Mouse (Mus musculus) kidney, postnatal 0 days (tissue): ENCODE results near the gene Taldo1. TPM values are rescaled to one million over a fixed set of nuclear protein-coding genes. Genes with fewer than 3 reads are reported as not detected.
"Not testable (repeated sequence)": the region's sequence is repeated elsewhere in the genome, so short reads cannot be mapped to it uniquely, and the experiment has no call there.

Source experiments
- ATAC-seq: fragments of 200-750 bp; cut with Nextera tagmentation; replicated peaks from 2 replicates; pipeline ENCODE4 v1.8.0; 2017; ENCODE audit warnings: low read depth, moderate number of reproducible peaks, moderate TSS enrichment, moderate library complexity; ENCODE audit not compliant: low FRiP score
- DNase-seq: peaks from one replicate; pipeline ENCODE4 v3.0.0-alpha.2; 2016; ENCODE audit warnings: low spot score
- H3K27ac ChIP-seq: fragments of 300-500 bp; sonication (generic); 2 replicates; pipeline ENCODE4 v1.5.1; 2014; ENCODE audit warnings: mild to moderate bottlenecking
- H3K27me3 ChIP-seq: fragments of 300-500 bp; sonication (generic); 2 replicates; pipeline ENCODE4 v1.6.1; 2014; ENCODE audit warnings: low read length, mixed read lengths; ENCODE audit not compliant: insufficient read depth
- H3K36me3 ChIP-seq: fragments of 300-500 bp; sonication (generic); 2 replicates; pipeline ENCODE4 v1.6.1; 2014; ENCODE audit warnings: low read length, mixed read lengths; ENCODE audit not compliant: insufficient read depth
- H3K4me1 ChIP-seq: fragments of 300-500 bp; sonication (generic); replicated peaks from 2 replicates; pipeline ENCODE4 v1.6.1; 2014; ENCODE audit warnings: antibody characterized with exemption, low read length, mixed read lengths; ENCODE audit not compliant: insufficient read depth
- H3K4me2 ChIP-seq: fragments of 300-500 bp; sonication (generic); 2 replicates; pipeline ENCODE4 v1.6.1; 2014; ENCODE audit warnings: mild to moderate bottlenecking, low read length, moderate library complexity, mixed read lengths
- H3K4me3 ChIP-seq: fragments of 300-500 bp; sonication (generic); replicated peaks from 2 replicates; pipeline ENCODE4 v1.5.1; 2014; ENCODE audit warnings: low read depth, low read length
- H3K9ac ChIP-seq: fragments of 300-500 bp; sonication (generic); 2 replicates; pipeline ENCODE4 v1.6.1; 2014; ENCODE audit warnings: low read depth, low read length
- H3K9me3 ChIP-seq: fragments of 300-500 bp; sonication (generic); replicated peaks from 2 replicates; pipeline ENCODE4 v1.6.1; 2016; ENCODE audit warnings: low read length, inconsistent platforms, mixed read lengths
- CTCF ChIP-seq: IDR thresholded peaks from 2 replicates; pipeline ENCODE4 v1.5.1; 2016; ENCODE audit warnings: antibody characterized with exemption, low read depth, mild to moderate bottlenecking, moderate library complexity
- WGBS: fragments of 180-500 bp; shearing (Covaris S2); extraction: QIAGEN DNeasy Blood & Tissue Kit; methylation state at CpG from one replicate; pipeline ENCODE4 v1.1.7; 2014; 5-methylcytosine and 5-hydroxymethylcytosine counted together
- polyA plus RNA-seq: library from polyadenylated mRNA; unstranded; fragments of >200 nt; fragmentation: Nextera tagmentation; extraction: Ambion mirVana; gene quantifications from 2 replicates; pipeline ENCODE4 v1.2.1, GENCODE M21; 2015

Gene Taldo1
- polyA plus RNA-seq, 1 experiment from 2014 or later: 420 TPM

DNA sequence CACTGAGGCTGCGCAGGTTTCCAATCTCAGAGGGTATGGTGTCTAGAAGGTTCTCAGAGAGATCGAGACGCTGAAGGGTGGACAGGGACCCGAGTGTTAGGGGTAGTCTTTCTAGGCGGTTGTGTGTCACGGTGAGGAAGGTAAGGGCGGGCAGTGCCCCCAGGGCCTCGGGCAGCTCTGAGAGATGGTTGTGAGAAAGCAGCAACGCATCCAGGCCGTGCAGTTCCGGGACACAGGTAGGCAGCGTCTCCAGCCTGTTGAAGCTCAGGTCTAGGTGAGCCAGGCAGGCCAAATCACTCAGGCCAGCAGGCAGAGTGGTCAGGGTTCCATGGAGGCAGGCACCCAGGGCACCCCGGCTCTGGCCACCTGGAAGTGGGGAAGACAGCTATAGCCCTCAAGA, 50.2 kb downstream of the Taldo1 start:
- Histone ChIP-seq H3K9ac (peak overlapping the region; percentile 61; the same call in 1 of the 2 replicates), H3K4me1 (peaks cover 18% of the 10 kb centered on the region; the same call in 1 of the 2 replicates), H3K9me3 (no peaks in the 10 kb centered on the region), H3K27ac (no peak overlapping the region), H3K27me3 (no peaks in the 10 kb centered on the region), H3K4me2 (peak overlapping the region; percentile 88; the same call in 1 of the 2 replicates), H3K4me3 (no peak overlapping the region), H3K36me3 (peaks cover 5% of the 10 kb centered on the region; the same call in 1 of the 2 replicates)
- no peak for TF ChIP-seq CTCF
- DNase-seq: no peak
- 89% methylated on average over 13 of the region's 13 CpGs for WGBS
- no peak for ATAC-seq

GRCm38 (mm10) chr7:141443081-141443821, 51.3 kb downstream of the Taldo1 start:
- Histone ChIP-seq H3K27me3 (no peaks in the 10 kb centered on the region), H3K27ac (peak overlapping the region; percentile 27; the same call in 1 of the 2 replicates), H3K4me3 (peak overlapping the region; percentile 44), H3K36me3 (peaks cover 5% of the 10 kb centered on the region; the same call in 1 of the 2 replicates), H3K4me2 (peak overlapping the region; percentile 88), H3K4me1 (peaks cover 20% of the 10 kb centered on the region; the same call in 1 of the 2 replicates), H3K9me3 (no peaks in the 10 kb centered on the region), H3K9ac (peak overlapping the region; percentile 61)
- peak; percentile 59 for TF ChIP-seq CTCF
- ATAC-seq: peak; percentile 7; the same call in 1 of the 2 replicates
- 9% methylated on average over 12 of the region's 12 CpGs for WGBS
- peak; percentile 78 for DNase-seq

DNA sequence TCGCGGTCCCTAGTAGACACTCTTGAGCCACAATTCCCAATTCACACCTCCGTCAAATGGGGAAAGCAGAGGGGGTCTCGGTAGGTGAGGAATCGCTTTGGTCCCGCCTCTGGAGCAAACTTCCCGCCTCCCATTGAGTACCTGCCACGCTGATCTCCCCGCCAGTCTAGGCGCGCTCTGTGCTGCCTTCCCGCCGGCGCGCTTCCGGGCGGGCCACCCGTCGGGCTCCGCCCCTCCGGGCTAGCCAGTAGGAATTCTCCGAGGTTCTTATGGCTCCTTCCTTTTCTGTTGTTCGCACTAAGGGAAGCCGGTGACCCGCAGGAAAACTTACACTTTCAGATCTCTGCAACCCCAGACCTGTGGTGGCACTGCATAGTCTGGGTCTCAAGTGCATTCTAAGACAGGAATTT, 51.8 kb downstream of the Taldo1 start, which contains the start of gene Pidd1:
Gene Pidd1, minus strand, starts transcription at position 198 of the 410 bp plus-strand sequence.
- TF ChIP-seq CTCF: no peak
- Histone ChIP-seq H3K9ac (peak within 1 kb of the TSS; percentile 61), H3K27ac (peak within 1 kb of the TSS; percentile 27), H3K36me3 (peaks cover 7% of the 10 kb centered on the region; the same call in 1 of the 2 replicates), H3K4me3 (peak within 1 kb of the TSS; percentile 44), H3K4me2 (peak within 1 kb of the TSS; percentile 88), H3K9me3 (no peaks in the 10 kb centered on the region), H3K27me3 (no peaks in the 10 kb centered on the region), H3K4me1 (peaks cover 22% of the 10 kb centered on the region; the same call in 1 of the 2 replicates)
- ATAC-seq (peak; percentile 30; the same call in 1 of the 2 replicates), DNase-seq (peak; percentile 93)
- WGBS: 0% methylated on average over 25 of the region's 25 CpGs

- 85% methylated on average over 3 of the region's 3 CpGs for WGBS
- not testable (repeated sequence) for ATAC-seq, H3K27me3 ChIP-seq, H3K9me3 ChIP-seq, H3K4me3 ChIP-seq, DNase-seq, H3K9ac ChIP-seq, H3K4me2 ChIP-seq, H3K27ac ChIP-seq
- peaks cover 11% of the 10 kb centered on the region; the same call in 1 of the 2 replicates for H3K36me3 ChIP-seq
- peaks cover 20% of the 10 kb centered on the region; the same call in 1 of the 2 replicates for H3K4me1 ChIP-seq
Observed at GRCm38 (mm10) chr7:141446374-141446773, 54.4 kb downstream of the Taldo1 start.

- peak within 1 kb of the TSS; percentile 81 for H3K9ac ChIP-seq
- no peaks in the 10 kb centered on the region for H3K9me3 ChIP-seq
- H3K27ac ChIP-seq: peak within 1 kb of the TSS; percentile 86
- ATAC-seq: peak; percentile 88
- peak within 1 kb of the TSS; percentile 73 for H3K4me3 ChIP-seq
- DNase-seq: peak; percentile 98
- H3K4me1 ChIP-seq: peaks cover 20% of the 10 kb centered on the region; the same call in 1 of the 2 replicates
- 0 out of 2 replicates have a peak, but pooled peaks have one; percentile 8 for TF ChIP-seq CTCF
- WGBS: under 1% methylated on average over 63 of the region's 63 CpGs
- peaks cover 17% of the 10 kb centered on the region; the same call in 1 of the 2 replicates for H3K36me3 ChIP-seq
- H3K4me2 ChIP-seq: peak within 1 kb of the TSS; percentile 60
- H3K27me3 ChIP-seq: no peaks in the 10 kb centered on the region
Observed at GRCm38 (mm10) chr7:141447110-141447991, 55.4 kb downstream of the Taldo1 start, which contains the start of gene Rplp2. Gene Rplp2 (plus strand): TSS chr7:141447370.

DNA sequence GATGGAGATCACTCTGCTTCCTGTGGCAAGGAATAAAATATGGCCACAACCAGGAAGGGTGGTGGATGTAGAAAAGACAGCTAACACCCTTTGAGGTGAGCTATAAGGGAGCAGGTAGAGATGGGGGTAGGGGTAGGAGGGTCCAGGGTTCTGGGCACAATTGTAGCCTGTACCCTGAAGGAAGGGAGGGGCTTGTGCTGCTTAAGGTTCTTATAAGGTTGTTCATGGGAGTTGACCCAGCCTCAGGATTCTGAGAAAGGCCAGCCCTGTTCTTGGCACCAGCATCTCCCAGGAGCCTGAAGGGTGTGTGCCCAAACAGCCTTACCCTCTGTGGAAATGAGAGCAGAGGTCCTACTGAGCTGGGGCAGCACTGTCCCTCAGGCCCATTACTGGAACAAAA, 59.9 kb downstream of the Taldo1 start:
- Histone ChIP-seq H3K4me3 (no peak overlapping the region), H3K4me1 (0 out of 2 replicates have a peak, but pooled peaks cover 7% of the 10 kb centered on the region), H3K9ac (no peak overlapping the region), H3K9me3 (no peaks in the 10 kb centered on the region), H3K4me2 (no peak overlapping the region), H3K36me3 (peaks cover 17% of the 10 kb centered on the region; the same call in 1 of the 2 replicates), H3K27ac (no peak overlapping the region), H3K27me3 (no peaks in the 10 kb centered on the region)
- TF ChIP-seq CTCF: no peak
- no peak for DNase-seq
- no peak for ATAC-seq

Other genes with a start within 250 kb of the Taldo1 start
- gene Rnh1, start 219.3 kb upstream of the Taldo1 start, polyA plus RNA-seq: 136 and 147 TPM in 2 replicates
- gene Hras, start 198.2 kb upstream of the Taldo1 start, polyA plus RNA-seq: 91.5 and 95.5 TPM in 2 replicates
- 9.9 and 10.8 TPM in 2 replicates for gene Lrrc56, start 198.0 kb upstream of the Taldo1 start, polyA plus RNA-seq
- 2.6 and 2.9 TPM in 2 replicates for gene Lmntd2, start 178.1 kb upstream of the Taldo1 start, polyA plus RNA-seq
- gene Rassf7, start 176.3 kb upstream of the Taldo1 start, polyA plus RNA-seq: 61.5 and 62.5 TPM in 2 replicates
- gene Phrf1, start 163.4 kb upstream of the Taldo1 start, polyA plus RNA-seq: 37.2 and 39.8 TPM in 2 replicates
- 14.5 and 21.1 TPM in 2 replicates for gene Irf7, start 125.7 kb upstream of the Taldo1 start, polyA plus RNA-seq
- 40.1 and 41.2 TPM in 2 replicates for gene Cdhr5, start 115.4 kb upstream of the Taldo1 start, polyA plus RNA-seq
- 35.1 and 37.9 TPM in 2 replicates for gene Sct, start 113.1 kb upstream of the Taldo1 start, polyA plus RNA-seq
- 1.8 and 2.2 TPM in 2 replicates for gene Drd4, start 100.2 kb upstream of the Taldo1 start, polyA plus RNA-seq
- gene Deaf1, start 64.5 kb upstream of the Taldo1 start, polyA plus RNA-seq: 64.1 and 64.2 TPM in 2 replicates
- gene Tmem80, start 64.5 kb upstream of the Taldo1 start, polyA plus RNA-seq: 40.5 and 45.3 TPM in 2 replicates
- gene Eps8l2, start 53.3 kb upstream of the Taldo1 start, polyA plus RNA-seq: 76.5 and 77.1 TPM in 2 replicates
- gene Gatd1, start 21.9 kb downstream of the Taldo1 start, polyA plus RNA-seq: 50.0 and 52.0 TPM in 2 replicates
- gene Cend1, start 37.3 kb downstream of the Taldo1 start, polyA plus RNA-seq: 2.2 and 2.3 TPM in 2 replicates
- 15.8 and 17.3 TPM in 2 replicates for gene Slc25a22, start 45.7 kb downstream of the Taldo1 start, polyA plus RNA-seq
- gene Pidd1, start 51.8 kb downstream of the Taldo1 start, polyA plus RNA-seq: 3.6 and 5.1 TPM in 2 replicates
- gene Rplp2, start 55.2 kb downstream of the Taldo1 start, polyA plus RNA-seq: 1,479 and 1,595 TPM in 2 replicates
- 68.0 and 72.9 TPM in 2 replicates for gene Pnpla2, start 63.0 kb downstream of the Taldo1 start, polyA plus RNA-seq
- 16.1 and 20.5 TPM in 2 replicates for gene Cracr2b, start 68.9 kb downstream of the Taldo1 start, polyA plus RNA-seq
- 36.1 and 37.2 TPM in 2 replicates for gene Cd151, start 75.2 kb downstream of the Taldo1 start, polyA plus RNA-seq
- 68.5 and 72.2 TPM in 2 replicates for gene Polr2l, start 82.9 kb downstream of the Taldo1 start, polyA plus RNA-seq
- 109 and 115 TPM in 2 replicates for gene Tspan4, start 83.0 kb downstream of the Taldo1 start, polyA plus RNA-seq
- gene Chid1, start 147.7 kb downstream of the Taldo1 start, polyA plus RNA-seq: 30.0 and 33.7 TPM in 2 replicates
- gene Ap2a2, start 170.0 kb downstream of the Taldo1 start, polyA plus RNA-seq: 56.0 and 64.8 TPM in 2 replicates